Mouse (Mus musculus): Measurements from ENCODE around the gene Igf1r.

Gene Igf1r

DNA sequence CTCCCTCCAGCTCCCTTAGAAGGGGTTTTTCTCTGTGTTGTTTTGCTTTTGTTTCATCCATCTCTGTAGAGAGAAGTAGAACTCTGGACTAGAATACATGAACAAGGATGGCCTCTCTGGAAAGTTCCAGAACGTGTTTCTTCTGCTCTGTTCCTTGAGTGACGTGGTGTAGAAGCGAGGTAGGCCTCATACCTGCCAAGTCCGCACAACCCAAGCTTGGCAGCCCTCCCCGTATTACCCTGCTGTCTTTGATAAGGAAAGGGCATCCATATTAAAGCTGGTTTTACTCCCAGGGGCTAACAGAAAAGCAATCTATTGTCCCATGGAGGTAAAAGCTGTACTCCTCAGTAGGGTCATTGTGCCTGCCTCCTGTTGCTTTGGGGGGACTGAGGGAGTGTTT, 164.9 kb downstream of the Igf1r start:
- no peak for DNase-seq (ENCODE audit: low spot score in 2 of 2)

DNA sequence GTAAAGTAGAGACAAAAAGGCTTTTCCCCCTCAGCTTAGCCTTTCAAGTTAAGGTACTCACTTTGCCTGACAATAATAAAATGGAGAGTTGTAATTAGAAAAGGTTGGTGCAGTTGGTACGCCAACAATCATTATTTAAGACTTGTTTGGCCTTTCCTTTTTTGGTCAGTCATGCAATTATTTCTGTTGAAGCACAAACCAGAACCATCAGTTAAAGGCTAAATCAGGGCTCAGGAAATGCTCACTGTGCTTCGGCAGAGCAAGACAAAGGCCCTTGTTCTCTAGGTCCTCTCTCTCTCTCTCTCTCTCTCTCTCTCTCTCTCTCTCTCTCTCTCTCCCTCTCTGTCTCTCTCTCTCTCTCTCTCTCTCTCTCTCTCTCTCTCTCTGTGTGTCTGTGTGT, 165.4 kb downstream of the Igf1r start:
- DNase-seq (ENCODE audit: low spot score in 2 of 2), result no peak

DNA sequence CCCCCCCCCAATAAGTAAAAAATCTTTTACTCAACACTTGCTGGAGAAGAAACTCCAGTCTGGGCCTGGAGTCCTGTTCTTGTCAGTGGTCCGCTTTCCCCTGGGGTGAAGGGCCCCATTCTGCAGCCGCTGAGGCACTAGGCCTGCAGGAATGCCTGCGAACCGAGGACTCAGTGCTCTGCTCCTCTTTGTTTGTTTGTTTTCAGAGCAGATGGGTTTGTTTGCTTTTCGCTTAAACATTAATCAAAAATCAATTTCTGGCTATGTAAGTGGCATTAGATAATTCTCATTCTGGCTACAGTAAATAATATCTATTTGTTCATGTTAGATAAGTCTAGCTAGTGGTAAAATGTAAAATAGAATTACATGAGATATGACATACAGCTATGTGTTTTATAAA, 167.0 kb downstream of the Igf1r start:
- no peak for DNase-seq (ENCODE audit: low spot score in 2 of 2)

DNA sequence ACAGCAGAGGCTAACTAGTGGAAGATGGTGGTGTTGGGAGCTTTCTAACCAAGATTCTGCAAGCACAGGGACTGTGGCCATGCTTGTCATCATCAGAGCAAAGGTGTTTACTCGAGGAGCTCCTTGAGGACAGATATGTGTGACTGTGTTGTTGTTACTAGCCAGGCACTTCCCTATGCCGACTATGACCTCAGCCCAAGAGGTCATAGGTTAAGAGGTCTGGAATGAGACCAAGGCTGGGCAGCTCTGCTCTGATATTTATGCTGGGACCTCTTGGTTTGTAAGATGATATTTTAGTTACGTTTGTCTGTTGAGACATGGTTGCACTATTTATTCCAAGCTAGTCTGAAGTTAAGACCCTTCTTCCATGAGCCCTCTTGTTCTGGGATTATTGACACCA, 169.8 kb downstream of the Igf1r start:
- no peak for DNase-seq (ENCODE audit: low spot score in 2 of 2)

DNA sequence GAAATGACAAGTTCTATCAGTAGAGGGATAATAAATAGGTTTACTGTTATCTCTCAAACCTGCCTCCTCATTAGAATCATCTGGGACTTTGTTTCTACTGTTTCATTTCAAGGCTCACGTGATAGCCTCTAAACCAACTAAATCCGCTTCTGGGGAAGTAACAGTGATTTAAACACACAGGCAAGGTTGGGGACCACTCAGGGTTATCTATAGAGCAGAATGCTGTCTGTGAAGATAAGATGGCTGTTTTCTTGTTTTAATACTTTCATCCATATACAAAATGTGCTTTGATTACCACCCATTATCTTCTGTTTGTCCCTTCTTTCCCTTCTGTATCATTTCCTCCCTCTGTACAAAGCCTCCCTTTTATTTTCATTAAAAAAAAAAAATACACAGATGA, 172.7 kb downstream of the Igf1r start:
- DNase-seq (ENCODE audit: low spot score in 2 of 2), result no peak

DNA sequence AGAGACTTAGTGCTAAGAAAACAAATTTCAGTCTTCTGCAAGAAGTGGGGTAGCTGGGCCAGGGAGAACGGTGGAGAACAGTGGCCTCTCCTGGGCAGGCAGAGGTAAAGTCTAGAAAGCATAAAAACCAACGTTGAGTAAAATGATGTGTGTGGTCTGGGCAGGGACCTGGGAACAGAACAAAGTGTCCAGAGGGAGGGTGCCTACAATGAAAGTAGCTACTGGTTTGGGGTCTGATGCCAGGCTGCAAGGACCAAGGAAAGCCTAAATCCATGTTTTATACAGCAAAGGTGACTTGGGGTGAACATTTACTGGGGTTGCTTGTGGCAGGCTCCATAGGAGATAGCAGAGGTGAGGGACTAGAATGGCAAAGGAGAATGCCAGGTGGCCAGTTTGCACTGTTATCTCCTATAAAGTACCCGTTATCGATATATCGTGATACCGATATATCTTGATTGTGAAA, 175.2 kb downstream of the Igf1r start:
- peak; percentile 33 to 38 for DNase-seq (ENCODE audit: low spot score in 2 of 2)

DNA sequence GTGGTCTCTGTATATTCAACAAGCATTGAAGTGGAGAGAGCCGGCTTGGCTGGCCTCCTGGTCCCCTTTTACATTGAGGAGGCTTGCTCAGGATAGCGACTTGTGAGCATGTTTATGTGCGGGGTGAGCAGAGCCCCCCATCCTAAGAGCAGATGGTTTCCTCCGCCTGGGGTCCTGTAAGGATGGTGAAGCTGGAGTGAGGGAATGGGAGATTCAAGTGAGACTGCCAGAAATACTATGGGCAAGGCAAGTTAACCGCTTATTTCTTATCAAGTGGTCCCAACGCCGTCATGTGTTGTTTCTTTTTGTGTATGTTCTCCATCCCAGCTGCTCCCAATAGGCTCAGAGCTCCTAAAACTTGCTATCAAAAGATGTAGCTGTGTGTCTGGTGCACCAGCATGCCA, 175.6 kb downstream of the Igf1r start:
- no peak for DNase-seq (ENCODE audit: low spot score in 2 of 2)

DNA sequence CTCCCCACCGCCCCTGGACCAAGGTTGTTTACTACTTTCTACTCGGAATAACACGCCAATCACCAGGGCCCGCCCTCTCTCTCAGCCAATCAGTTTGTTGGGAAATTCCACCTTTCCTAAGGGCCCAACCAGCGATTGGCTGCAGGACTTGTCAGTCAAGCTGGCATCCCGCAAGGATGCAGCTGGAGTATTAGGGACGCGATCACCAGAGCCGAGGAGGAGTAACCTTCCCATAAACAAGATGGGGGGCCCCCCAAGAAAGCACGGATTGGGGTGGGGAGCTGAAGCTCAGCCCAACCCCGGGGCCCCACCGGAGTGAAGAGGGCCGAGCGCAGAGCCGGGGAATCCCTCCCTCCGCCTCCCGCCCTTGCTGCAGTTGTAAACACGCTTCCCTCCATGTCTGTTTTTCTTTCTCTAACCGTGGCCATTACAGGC, 176.5 kb downstream of the Igf1r start:
- peak; percentile 89 to 94 for DNase-seq (ENCODE audit: low spot score in 2 of 2)

DNA sequence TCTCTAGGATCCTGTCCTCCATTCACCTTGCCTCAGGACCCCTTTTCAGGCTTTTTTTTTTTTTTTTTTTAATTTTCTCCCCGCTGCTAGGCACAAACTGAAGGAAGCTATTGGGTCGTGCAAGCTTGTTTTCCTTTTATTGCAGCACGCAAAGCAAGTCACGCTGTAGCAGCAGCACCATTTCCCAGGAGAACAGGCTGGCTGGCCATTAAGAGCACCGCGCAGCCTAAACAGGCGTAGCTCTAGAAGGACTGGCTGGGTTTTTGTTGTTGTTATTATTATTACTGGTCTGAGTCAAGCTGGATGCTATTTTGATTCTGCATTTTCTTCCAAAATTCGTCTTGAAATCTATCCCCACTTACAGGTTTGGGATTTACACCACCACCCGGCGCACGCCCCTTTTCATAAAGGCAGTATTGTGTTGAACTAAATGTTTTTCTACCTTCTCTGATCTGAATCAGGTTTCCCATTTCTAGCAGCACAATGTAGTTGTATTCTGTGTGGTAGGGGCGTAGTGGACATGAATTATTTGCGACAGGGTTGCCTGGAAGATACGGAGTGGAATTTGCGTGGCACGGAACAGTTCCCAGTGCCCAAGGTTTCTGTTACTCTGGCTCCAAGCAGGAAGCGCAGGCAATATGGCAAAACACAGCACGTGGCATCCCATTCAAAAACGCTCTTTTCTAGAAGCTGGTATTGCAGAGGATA, 177.1 kb downstream of the Igf1r start:
- DNase-seq (ENCODE audit: low spot score in 2 of 2), result peak; percentile 63 to 73

DNA sequence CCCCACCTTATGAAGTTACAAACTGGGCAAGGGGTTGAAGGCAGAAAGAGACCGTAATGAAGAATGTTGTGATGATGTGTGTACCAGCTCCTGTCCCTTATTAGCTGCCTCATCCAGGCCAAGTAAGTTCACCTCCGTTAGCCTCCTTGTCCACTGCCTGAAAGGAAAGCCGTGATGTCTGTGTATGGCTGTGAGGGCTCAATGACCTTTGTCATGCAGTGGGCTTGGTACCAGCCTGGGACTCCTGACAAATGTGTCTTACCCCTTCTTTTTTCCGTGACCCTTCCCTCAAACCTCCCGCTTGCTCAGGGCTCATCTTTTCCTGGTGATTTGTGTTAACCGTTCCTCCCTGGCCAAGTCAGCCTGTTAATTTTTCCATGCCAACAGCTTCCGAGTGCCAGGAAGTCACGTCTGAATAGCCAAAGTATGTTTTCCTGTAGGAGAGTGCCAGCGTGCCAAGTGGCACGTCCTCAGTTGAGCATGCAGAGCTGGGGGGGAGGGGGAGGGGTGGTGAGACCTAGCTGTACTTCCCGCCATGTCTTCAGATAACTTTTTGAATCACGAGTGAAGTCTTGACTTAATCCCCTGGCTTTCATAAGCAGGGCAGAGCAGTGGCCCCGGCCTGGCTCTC, 178.4 kb downstream of the Igf1r start:
- DNase-seq (ENCODE audit: low spot score in 2 of 2), result no peak

DNA sequence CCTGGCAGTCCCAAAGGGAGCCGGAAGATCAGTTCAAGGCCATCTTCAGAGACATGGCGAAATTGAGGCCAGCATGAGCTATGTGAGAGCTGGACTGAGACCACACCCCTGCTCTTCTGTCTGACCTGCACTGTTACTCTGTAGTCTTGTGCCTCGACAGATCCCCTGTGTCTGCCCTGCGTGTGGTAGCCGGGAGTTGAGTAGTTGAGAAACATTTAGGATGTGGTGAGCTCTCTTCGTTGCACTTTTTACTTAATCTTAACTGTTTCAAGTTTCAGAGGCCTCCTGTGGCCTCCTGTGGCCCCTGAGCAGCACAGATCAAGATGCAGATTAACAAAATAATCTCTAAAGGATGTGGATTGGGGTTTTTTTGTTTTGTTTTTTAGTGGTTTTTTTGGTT, 181.1 kb downstream of the Igf1r start:
- no peak for DNase-seq (ENCODE audit: low spot score in 2 of 2)

DNA sequence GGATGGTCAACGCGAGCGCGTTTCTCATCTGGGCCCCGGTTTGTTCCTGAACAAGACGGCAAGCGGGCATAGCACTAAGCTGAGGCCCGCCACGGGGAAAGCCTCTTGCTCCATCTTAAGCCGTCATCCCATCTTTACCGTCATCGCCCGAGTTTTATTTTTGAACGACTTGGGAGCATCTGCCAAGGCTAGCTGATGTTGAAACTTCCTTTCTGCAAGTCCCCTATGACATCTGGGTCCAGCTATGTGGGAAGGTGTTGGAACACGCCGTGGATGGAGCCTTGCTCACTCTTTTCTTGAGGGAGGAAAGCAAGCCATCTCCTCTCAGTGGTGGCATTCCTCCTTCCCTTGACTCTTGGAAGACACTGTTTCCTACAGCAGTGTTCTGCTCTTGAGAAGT, 182.3 kb downstream of the Igf1r start:
- no peak for DNase-seq (ENCODE audit: low spot score in 2 of 2)

DNA sequence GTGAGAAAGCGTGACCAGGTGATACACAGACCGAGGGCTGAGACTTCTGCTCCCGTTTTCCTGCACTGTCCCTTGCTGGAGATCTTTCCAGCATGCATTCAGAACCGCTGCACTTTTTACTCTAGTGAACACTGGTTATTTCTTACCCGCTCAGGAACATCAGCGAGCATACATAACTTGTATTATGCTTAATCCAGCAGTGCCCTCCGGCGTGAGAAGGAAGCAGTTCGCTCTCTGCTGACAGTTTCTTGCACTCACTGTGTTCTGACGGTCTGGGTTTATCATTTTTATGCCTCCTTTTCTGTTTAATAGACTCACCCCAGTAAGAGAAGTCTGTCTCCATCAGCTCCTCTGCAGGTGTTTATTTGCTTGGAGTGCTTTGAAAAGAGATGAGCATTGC, 183.4 kb downstream of the Igf1r start:
- no peak for DNase-seq (ENCODE audit: low spot score in 2 of 2)

DNA sequence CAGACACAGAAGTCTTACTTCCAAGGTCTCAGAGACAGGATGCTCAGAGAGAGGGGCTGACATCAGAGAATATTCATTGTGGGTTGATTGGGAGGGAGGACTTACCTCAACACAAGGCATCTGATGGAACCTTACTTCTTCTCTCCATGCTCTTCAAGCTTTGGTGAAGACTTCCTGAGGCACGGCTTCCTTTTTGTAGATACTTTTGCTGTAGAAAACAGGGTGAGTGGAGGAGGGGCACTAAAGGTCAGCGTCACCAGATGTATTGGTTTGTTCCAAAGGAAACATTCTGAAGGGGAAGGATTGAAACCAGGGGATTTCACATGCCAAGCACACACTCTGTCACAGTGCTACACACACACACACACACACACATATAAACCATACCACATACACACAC, 186.8 kb downstream of the Igf1r start:
- no peak for DNase-seq (ENCODE audit: low spot score in 2 of 2)

DNA sequence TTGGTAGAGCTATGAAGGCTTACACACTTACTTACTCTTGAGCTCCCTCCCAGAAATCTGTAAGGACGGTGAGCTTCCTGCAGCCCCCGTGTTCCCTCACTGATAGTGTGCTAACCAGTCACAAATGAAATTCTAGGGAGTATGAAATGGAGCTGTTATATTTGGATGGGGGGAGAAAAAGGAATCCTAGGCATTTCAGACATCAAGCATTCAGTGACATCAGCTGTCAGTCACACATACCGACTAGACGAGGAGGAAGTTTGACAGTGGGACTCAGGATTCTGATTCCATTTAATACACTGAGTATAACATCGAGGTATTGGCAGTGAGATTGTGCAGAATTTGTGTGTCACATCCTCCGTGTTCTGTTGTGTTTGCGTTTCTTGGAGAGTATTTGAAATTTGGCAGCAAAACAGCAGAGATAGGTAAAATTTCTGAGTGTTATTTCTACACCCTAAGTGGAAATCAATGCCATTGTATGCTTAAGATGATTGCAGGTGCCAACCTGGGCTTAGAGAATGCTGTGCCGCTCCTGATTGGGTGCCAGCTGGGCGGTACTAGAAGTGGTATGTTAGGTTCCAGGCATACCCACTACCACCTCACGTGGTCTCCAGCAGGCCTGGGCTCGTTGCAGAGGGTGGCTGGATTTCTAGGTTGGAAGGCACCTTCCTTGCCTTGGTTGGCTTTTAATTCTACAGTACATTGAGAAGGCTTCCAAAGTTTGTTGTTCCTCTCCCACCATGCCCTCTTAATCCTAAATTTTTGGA, 187.6 kb downstream of the Igf1r start:
- DNase-seq (ENCODE audit: low spot score in 2 of 2), result no peak

DNA sequence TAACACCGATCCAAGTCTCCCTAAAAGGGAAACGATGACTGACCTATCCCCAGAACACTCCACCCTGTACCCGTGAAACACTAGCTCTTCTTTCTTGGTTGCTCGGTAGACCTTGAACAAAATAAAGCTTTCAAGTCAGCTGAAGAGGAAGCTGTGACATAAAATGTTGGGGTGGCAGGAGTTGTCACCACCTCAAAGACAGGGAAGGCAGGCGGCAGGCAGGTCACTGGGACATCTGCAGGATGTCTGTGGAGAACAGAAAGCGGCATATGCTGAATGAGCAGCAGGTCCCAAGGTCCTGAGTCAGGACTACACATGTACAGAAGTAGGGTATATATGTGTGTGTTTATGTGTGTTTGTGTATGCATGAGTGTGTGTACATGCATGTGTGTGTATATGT, 191.6 kb downstream of the Igf1r start:
- DNase-seq (ENCODE audit: low spot score in 2 of 2), result no peak

DNA sequence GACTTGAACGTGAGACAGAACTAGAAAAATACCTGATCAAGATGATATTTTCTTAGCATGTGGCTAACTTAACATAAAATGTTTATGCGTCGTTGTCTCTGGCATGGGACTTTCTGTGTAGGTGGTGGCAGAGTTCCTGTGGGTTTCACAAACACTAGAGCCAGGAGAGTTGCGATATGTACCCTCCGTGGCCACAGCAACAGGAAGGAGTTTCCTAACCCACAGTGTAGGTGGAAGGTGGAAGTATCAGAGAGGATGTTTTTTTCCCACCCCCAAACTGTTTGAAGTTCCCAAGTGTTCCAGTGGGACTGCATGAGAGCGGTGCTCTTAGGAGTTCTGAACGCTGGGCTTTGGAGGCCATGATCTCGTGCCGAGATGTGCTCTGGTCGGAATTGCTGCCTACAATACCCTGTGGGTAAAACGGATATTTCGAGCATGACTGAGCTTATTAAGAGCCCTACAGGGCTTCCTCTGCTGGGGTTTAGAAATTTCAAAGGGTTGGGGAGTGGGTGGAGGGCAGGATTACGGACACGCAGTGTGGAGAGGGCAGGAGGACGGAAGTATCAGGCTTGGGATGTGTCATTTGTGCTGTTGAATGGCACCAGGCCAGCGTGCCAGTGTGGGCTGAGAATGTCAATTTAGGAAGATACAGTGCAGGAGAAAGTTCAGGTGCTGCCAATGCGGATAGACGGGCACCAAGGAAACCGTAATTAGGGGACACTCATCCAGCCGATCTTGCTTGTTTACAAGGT, 195.8 kb downstream of the Igf1r start:
- DNase-seq (ENCODE audit: low spot score in 2 of 2), result no peak

DNA sequence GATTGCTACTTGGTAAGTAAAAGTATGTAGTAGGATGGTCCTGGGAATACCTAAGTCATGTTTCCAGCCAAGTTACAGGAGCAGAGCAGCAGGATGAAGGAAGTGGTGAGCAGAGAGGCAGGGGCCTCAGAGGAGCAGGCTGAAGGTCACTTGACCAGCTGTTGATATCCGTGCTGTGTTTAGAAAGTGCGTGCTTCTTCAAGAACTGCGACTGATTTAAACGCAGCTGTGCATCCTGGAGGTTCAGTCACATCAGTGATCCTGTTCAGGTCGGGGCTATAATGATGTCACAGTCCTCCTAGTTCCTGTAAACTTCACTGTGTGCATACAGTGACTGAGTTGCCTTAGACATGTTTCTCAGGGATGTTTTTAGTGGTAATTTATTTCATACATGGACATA, 199.3 kb downstream of the Igf1r start:
- no peak for DNase-seq (ENCODE audit: low spot score in 2 of 2)

DNA sequence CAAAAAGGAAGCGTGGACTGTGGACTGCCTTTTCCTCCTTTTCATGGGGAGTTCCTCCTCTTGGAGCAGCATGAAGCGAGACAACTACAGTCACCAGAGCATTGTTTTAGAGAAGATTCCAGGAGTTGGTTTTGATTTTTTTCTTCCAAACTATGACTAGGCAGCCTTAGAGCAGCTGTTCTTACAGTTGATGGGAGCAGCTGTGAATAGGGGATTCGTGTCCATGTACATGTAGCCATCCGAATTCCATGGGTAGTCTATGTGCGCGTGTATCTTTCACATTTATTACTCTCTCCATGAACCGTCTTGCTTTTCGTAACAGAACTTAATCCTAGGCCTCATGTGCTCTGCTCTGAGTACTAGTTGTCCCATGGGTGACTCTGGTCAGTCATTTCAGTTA, 199.8 kb downstream of the Igf1r start:
- DNase-seq (ENCODE audit: low spot score in 2 of 2), result no peak

DNA sequence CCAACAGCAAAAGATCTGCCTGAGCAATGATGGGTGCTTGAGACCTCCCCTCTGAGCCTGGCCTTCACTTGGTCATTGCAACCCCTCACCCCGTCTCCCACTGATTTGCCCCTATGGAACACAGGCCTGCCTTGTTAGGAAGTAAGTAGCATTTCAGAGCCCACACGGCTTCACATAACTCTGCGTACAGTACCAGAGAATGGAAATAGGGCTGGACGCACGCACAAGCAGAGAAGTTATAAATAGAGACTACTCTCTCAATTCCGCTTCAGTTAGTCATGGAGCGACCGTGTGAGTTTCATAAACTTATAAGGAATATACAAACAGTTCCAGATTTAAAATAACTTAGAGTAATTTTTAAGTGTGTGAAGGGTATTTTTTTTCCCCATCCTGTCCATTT, 200.6 kb downstream of the Igf1r start:
- DNase-seq (ENCODE audit: low spot score in 2 of 2), result no peak

DNA sequence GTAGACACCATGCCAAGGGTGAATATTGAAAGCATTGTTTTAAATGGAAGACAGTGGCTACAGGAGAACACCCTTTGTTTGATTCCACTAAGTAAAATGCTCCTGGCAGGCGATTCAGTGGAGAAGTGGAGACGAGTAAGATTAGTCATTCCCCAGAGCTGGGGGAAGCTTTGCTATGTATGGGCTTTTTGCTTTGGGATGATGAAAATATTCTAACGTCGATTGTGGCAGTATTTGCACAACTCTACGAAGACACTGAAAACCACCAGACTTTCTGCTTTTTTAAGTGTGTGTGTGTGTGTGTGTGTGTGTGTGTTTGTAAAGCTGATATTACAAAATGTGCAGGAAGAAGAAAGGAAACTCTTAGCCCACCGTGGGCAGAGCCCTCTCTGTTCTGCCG, 202.0 kb downstream of the Igf1r start:
- DNase-seq (ENCODE audit: low spot score in 2 of 2), result no peak

DNA sequence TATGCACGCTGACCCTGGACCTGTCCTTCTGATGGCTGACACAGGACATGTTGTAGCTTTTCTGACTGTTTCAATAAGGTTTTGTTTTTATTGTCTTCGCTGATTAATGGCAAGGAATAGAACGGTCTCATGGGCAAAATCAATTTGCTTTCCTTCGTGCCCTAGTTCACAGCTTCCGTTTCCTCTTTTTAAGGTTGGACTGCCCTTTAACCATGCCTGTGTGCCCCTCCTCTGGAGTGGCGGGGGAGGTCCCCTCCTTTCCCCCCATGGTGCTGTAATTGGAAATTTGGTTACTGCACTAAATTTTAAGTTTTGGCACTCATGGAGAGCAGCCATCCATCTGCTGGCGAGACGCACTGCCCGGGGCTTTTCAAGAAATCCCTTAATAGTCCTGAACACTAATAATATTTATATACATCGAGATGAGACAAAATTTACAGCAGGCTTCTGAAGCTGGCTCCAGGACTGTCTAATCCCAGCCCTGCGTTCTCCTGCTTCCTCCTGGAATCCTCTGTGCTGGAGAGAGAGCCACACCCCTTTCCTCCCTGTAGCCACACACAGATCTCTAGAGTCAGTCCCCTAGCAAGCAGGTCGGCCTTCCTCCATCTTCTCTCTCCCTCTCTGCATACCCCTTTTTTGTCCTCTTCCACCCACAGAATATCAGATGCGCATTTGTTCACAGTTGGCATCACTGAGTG, 207.6 kb downstream of the Igf1r start:
- DNase-seq (ENCODE audit: low spot score in 2 of 2), result no peak
